Mouse (Mus musculus): Measurements from ENCODE around the gene Tomt. TPM values are rescaled to one million over a fixed set of nuclear protein-coding genes. Genes with fewer than 3 reads are reported as not detected.
A peak's percentile ranks its signal among the peaks of the same experiment; 100 is the strongest.

Tomt gene
- total RNA-seq, 1 experiment from 2014 or later = not detected

DNA sequence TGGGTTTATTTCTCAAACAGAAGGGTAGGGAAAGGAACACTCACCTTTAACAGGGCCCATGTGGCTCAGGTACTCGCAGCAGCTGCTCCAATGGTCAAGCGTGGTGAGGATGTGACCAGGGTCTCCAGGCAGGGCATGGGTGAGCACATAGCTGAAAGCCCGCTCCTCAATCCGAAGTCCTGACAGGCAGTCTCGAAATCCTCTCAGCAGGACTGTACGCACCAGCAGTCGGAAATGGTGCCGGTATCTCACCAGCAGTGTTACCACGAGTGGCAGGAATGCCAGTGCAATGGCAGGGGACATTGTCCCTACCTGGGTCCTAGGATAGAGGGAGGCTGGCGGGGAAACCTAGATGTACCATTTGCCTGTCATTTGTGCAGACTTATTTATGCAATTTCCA, 4.2 kb downstream of the Tomt start:
- no peak for DNase-seq

DNA sequence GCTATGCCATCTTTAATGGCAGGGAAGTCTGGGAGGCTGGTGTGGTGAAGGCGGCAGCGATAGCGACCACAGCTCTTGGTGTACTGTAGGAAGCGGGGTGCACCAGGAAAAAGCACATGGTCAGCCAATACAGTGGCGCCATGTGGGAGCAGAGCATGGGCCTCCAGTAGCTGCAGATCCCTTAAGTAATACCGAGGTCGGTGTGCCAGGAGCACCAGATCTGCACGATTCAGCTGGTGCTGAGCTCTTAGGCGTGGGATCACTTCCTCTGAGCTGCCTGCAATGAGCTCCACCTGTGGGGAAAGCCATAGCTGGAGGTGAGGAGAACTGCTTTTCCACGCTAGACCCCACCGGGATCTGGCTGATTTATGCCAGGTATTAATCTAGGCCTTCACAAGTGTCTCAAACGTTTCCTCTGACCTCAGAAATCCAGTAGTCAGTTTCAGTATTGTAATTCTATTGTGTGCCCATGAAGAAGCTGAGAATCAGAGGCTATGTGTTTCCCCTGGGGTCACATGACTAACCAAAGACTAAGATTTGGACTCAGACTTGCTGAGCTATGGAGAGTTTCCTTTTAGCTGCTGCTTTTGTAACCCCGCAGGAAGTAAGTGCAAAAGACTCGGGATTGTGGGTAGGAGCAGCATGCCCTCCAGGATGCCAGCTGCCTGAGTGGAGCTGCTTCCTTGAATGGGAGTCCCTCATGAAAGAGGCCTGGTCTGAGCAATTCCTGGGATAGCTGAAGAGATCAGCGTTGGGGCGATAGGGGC, 5.6 kb downstream of the Tomt start:
- no peak for DNase-seq

DNA sequence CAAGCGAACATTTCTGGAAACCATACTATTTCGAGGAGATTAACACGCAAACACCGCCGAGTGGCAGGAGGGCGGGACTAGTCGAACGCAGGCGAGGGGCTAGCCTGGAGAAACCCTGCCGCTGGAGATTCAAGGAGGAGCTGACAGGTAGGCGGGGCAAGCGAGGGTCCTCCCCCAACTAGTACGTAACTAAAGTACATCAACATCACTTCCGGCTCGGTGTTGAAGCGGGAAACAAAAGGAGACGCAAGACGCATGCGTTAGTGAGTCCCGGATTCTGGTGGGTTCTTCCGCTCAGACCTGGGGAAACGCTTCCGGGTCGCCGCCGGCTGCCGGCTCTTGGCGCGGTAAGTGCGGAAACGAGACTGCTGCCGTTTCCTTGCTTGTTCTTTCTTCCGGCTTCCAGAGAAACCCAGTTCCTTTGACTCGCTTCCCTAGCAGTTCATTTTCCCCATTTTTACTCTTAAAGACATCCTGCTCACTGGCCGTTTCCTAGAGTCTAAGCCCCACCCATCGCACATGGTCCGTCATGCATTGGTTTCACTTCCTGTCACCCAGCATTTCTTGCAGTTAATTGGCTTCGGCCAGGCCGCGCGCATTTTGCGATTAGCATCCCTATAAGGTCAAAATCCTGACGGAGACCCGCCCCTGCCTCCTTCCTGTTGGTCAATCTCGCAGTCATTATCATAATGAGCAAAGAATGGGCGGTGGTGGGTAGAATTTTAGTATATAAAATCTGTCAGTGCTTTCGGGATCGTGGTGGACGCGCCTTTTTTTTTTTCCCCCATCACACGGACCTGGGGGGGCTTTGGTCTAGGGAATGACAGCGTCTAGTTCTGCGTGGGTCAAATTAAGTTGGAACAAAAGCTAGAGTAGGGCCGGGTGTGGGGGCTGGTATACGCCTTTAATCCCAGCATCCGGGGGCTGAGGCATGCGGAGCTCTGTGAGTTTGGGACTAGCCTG, 9.8 kb downstream of the Tomt start:
- DNase-seq = peak; percentile 97

DNA sequence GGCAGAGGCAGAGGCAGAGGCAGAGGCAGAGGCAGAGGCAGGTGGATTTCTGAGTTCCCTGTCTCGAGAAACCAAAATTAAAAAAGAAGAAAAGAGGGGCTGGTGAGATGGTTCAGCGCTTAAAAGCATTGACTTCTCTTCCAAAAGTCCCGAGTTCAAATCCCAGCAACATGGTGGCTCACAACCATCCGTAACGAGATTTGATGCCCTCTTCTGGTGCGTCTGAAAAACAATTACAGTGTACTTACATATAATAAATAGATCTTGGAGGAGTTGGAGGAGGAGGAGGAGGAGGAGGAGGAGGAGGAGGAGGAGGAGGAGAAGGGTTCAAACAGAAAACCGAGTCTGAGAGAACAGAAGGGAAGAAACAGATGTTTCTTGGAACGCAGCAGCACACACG, 10.5 kb downstream of the Tomt start:
- no peak for DNase-seq

DNA sequence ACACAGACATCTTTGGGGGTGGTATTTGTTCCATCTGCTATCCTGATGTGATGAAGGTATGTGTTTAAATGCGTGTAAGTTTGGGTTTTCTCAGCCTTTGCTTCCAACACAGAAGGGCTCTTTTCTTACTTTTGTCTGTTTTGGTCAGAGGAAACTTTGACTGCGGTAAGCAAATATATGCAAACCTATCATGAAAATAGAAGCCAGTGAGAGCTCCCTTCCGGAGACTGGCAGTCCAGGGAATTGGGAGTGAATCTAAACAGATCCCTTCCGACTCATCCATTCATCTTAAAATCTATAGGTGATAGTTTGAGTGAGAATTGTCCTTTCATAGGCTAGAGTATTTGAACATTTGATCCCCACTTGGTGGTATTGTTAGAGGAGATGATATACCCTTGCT, 17.7 kb downstream of the Tomt start:
- DNase-seq = no peak

DNA sequence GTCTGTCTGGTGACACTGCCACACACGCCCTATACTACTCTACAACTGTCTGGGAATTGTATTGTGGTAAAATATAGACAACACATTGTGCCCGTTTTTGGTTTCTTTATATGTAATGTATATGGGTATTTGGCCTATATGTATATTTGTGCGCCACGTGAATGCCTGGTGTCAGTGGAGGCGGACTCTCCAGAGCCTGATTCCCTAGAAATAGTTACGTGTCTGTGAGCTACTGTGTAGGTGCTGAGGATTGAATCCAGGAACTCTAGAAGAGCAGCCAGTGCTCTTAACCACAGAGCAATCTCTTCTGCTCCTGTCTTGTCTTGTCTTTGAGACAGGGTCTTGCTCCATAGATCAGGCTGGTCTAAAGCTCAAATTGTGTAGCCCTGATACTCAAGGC, 19.9 kb downstream of the Tomt start:
- no peak for DNase-seq

DNA sequence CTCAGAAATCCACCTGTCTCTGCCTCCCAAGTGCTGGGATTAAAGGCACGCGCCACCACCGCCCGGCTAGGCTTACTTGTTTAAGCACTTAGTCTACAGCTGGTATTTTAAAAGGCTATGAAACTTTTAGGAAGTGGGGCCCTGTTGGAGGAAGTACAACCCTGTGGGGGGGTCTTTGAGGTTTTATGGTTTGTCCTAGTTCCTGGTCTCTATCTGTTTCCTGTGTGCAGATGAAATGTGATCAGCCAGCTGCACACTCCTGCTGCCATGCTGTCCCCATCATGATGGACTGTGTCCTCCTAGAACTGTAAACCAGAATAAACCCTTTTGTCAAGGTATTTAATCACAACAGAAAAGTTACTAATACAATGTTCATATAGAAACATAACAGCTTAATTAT, 22.0 kb downstream of the Tomt start:
- no peak for DNase-seq

DNA sequence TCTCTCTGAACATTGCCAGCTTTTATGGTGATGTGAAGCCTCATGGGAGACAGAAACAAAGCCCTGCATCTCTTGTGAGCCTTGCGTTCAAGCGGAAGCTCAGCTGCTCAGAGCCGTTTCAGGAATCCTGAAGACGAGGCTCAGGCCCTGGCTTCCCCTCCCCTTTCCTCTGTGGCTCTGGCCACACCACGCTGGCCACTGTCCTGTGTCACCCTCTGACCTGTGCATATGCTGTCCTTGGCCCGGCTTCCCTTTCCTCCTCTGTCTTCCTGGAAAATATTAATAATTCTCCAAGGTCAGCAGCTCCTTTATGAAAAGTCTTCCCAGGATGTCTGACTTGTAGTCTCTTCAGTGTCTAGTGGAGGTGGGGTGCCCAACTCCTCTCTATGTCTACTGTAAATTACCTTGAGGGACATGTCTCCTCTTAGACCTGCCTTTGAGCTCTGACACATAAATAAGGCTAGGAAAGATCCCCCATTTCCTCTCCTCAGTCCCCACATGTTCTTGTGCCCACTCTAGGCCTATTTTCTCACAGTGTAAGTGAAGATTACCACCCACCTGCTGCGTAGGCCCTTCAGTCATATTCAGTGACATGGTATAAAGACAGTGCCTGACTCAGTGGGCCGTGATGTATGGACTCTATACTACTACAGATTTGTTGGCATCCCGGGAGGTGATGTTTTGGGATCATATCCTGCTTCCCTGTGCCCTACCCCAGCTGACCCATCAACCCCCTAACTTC, 23.6 kb downstream of the Tomt start:
- peak; percentile 48 for DNase-seq

DNA sequence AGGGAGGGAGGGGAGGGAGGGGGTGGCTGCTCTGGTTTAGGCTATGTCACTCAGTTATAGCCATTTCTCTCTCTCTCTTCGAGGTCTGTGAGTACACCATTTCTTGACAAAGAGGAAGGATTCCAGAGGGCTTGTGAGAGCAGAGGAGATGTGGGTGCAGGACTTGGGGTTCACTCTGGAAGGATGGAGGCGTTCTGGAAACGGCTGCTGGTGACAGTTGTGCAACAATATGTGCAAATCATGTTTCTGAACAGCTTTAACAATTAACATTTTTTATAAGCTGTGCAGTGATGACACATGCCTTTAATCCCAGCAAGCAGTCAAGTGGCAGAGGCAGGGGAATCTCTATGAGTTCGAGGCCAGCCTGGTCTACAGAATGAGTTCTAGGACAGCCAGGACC, 25.3 kb downstream of the Tomt start:
- no peak for DNase-seq

DNA sequence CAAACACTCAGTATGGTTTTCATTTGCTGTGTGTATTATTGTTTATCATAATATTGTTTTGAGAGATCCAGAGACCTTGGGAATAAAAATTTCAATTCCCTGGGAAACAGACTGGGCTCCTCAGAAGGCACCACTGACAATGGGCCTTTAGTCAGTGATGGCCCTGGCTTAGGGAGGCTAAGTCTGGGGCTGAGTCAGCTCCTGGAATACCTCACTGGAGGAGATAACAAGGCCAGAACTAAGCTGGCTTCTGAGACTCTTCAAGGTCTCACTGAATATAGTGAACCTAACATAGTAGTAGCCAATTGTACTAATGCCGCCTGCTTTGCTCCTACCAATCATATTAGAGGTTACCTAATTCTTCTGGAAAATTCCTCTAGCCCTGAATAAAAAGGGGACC, 30.2 kb downstream of the Tomt start:
- DNase-seq = peak; percentile 58

DNA sequence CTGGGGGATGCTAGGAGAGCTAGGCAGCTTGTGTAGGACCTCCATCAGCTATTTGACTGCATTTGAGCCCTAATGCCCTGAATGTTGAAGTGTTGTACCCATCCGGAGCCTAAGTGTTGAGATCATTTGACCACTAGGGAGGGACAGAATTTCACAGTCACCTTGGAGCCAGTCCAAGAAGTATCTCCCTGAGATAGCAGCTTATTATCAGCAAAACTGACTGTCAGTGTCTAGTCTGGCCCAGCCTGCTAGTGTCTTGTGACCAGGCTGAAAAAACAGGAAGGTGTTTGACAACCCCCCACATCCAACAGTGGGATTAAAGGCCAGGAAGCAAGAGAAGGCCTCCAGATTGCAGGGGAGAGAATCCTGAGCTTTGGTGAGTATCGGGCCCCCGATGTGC, 34.9 kb downstream of the Tomt start:
- peak; percentile 36 for DNase-seq

DNA sequence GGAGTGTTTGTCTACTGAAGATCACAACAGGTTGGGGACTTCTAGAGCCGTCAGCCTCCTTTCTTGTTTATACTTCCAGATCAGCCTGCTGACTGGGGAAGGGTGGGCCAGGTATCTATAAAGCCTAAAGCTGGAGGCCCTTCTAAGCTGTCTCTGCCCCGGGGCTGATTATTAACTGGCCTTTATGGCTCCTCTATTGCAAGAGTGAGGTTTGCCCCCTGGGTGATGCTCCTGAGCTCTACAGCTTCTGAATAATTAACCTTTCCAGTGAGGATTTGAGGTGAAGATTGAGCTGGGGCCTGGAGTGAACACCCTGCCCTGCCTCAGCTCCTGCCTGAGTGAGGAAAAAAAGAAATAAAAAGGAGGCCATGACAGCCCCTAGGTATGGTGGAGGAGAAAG, 35.5 kb downstream of the Tomt start, which contains the start of gene Folr1:
Folr1 (minus strand) TSS at position 160 of the 400 bp plus-strand sequence.
- no peak for DNase-seq

DNA sequence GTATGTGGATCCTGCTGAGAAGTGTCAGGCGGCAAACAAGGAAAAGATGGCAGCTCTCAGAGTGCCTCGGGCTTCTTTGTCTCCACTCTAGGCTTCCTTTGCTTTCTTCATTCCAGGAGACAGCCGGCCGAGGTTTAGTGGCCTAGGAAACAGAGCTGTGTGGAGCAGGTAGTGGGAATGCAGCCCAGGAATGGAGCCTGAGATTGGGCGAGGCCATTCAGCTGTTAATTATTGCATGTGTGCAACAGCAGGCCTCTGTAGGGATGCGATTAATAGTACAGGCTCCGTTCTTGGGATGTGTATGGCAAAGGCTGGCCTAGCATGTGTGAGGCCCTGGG, 37.0 kb downstream of the Tomt start:
- no peak for DNase-seq

DNA sequence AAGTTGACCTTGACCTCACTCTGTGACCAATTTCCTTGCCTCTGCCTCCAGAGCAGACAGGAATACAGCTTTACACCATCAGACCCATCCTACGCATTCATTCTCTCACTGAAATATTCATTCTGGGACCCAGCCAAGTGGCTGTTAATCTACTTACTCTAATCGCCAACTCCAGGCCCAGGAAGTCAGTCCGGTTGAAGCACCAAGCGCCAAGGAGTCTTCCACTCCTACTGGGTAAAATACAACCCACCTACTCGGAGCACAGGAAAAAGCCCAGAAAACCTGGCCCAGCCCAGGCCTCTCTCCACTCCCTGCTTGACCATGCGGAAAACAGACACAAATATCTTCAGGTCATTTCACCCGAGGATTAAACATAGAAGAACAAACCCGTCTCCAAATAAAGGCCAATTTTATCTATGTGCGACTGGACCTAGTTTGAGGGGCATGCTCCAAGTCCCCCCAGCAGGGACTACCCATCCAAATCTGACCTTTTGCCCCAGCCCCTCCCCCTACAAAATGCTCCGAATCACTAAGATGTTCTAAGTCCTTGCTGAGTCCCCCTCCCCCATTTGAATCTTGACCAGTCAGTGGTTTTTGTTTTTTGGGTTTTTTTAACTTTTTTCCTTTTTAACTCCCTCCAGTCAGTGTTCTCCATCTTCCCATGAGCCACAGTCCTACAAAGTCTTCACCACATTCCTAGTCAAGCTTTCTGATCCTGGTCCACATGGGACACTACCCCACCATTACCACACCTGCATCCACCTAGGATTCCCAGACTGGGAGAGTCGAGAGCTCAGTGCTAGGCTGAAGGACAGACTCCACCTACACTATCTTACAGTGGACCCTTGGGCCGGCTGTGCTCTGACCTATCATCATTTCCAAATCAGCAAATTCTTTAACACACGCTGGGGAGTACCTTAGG, 37.7 kb downstream of the Tomt start:
- DNase-seq = no peak

DNA sequence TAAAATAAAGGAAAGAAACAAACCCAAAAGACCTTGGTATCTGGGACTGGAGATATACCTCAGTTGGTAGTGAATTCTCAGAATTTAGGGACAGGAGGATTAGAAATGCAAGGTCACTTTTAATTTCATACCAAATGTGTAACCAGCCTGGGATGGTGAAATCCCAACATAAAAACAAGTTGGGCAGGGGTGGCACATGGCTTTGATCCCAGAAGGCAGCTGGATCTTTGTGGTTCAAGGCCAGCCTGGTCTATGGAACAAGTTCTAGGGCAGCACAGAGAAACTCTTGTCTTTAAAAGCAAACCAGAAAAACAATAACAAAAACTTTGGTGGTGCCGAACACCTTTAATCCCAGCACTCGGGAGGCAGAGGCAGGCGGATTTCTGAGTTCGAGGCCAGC, 38.7 kb downstream of the Tomt start:
- no peak for DNase-seq

DNA sequence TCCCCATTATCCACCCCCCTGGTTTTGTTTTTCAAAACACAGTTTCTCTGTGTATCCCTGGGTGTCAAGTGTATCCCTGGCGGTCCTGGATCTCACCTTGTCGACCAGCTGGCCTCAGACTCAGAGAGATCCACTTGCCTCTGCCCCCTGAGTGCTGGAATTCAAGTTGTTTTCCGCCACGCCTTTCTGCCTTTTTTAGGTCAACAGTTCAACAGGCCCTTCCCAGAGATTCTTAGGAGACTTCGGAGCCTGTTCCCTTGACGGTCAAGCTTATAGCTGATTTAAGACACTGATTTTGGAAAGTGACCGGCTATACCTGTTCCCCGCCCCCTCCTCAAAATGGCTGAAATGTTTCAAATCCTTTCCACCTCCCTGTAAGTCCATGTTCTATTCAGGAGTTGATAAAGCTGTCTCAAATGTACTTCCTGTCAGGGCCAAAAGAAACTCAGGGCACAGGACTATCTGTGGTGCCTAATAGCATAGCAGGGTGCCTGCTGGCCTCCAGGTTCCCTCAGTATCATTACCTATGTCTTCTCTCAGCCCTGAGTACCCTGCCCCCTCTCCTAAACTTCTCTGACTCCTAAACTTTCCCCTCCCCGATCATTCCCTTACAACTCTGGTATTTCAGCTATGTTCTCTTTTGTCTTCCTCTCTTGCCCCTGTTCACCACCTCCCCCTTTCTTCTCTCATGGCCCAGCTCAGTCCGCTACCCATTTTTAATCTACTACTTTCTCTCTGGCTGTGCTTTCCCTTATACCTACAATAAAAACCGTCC, 39.5 kb downstream of the Tomt start:
- DNase-seq = no peak

DNA sequence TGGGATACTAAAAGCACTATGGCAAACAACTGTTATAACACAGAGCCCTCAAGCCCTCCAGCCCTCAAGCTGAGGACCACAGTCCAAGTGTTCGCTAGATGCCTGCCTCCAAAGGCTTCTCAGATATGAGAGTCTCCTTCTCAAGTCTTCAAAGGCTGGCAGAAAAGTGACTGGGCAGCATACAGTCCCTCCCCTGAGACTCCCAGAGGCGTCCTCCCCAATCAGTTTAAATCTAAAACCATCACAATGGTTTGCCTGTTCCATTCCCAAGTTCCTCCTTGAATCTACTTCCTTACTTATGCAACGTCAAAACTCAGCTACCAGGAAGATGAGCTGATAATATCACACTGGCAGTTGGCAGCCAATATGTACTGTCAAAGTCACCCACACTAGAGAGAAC, 42.7 kb downstream of the Tomt start, which contains the start of gene Anapc15:
Anapc15 (plus strand) TSS at position 301 of the 400 bp plus-strand sequence.
- DNase-seq = no peak

DNA sequence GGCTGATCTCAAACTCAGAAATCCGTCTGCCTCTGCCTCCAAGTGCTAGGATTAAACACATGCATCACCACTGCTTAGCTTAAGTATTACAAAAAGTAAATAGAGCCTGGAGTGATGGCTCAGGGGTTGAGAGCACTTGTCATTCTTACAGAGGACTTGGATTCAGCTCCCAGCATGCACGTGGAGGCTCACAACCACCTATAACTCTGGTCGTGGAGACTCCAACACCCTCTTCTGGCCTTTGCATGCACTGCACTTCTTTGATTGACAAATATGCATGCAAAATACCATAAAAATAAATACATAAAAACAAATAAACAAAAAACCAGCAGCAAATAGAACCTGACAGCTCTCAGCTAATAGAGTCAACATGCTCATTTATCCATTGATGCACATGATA, 43.9 kb downstream of the Tomt start:
- no peak for DNase-seq

DNA sequence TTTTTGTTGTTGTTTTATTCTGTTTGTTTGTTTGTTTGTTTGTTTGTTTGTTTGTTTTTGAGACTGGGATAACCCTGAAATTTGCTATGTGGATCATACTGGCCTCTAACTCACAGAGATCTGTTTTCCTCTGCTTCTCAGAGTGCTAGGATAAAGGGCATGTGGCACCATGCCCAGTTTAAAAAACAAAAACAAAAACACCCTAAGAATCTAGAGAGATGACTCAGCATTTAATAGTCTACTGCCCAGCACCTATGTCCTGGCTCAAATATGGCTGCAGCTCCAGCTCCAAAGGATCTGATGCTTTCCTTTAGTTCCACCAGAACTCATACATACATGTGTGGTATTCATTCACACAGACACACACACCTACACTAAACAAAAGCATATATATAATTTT, 45.2 kb downstream of the Tomt start:
- DNase-seq = peak; percentile 33

DNA sequence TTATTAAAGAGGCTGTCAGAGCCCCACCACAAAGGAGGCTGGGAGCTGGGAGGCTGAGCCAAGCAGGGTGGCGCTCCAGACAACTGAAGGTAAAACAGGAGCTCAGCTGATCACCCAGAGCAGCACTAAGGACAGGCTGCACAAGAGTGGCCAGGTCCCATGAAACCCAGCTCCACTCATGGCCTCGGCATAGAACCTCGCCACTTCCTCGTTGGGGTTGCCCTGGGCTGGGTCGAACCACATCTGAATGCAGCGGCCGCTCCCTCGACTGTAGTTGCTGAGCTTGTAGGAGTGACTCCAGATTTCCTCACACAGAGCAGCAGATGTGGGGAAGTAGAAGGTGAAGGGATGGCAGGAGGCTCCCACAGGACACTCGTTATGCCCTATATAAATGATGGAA, 47.8 kb downstream of the Tomt start:
- no peak for DNase-seq

DNA sequence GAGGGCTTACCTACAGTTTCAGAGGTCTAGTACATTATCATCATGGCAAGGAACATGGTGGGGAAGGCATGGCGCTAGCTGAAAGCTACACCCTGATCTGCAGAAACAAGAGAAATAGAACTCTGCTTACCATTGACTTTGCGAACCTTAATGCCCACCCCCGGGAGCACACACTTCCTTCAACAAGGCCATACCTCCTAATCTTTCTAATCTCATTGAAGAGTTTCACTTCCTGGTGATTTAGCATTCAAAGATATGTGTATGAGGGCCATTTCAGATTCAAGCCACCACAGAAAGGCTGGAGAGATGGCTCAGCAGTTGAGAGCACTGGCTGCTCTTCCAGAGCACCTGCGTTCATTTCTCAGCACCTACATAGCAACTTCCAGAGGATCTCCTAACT, 49.1 kb downstream of the Tomt start, which contains the start of gene Folr2:
Folr2 (minus strand) TSS at position 101 of the 400 bp plus-strand sequence.
- no peak for DNase-seq

All from adrenal gland, postnatal 14 days (tissue).